Mouse (Mus musculus) CH12.LX (cell line): ENCODE data around the gene Mterf4. TPM values are rescaled to one million over a fixed set of nuclear protein-coding genes. Genes with fewer than 3 reads are reported as not detected.
A peak's percentile ranks its signal among the peaks of the same experiment; 100 is the strongest.

Experiments
- DNase-seq: peaks from one replicate; pipeline ENCODE4 v3.0.0-alpha.2; 2013; ENCODE audit errors: extremely low read depth
- H3K27ac ChIP-seq: 2 replicates; pipeline ENCODE4 v1.5.1; 2012; ENCODE audit warnings: low read depth, mild to moderate bottlenecking, control low read depth, moderate library complexity; ENCODE audit not compliant: insufficient read depth
- H3K27me3 ChIP-seq: replicated peaks from 2 replicates; pipeline ENCODE3; 2012; ENCODE audit warnings: inconsistent platforms
- H3K36me3 ChIP-seq, 2 experiments: replicated peaks in 1 of 2; 2 replicates each; pipeline versions ENCODE3 to v1.6.1; 2012; ENCODE audit warnings: inconsistent platforms in 1 of 2, low read length in 1 of 2, mild to moderate bottlenecking in 1 of 2, mixed read lengths in 1 of 2, moderate library complexity in 1 of 2; ENCODE audit not compliant: control insufficient read depth in 1 of 2, insufficient read depth in 1 of 2
- H3K4me1 ChIP-seq, 2 experiments: 2 replicates each; pipeline ENCODE4 v1.6.1; 2012; ENCODE audit warnings: inconsistent platforms in 1 of 2, moderate library complexity in 1 of 2; ENCODE audit not compliant: insufficient read depth in 2 of 2, control insufficient read depth in 1 of 2
- H3K4me2 ChIP-seq: 2 replicates; pipeline ENCODE4 v1.6.1; 2012; ENCODE audit warnings: low read depth, mild to moderate bottlenecking, control low read depth; ENCODE audit not compliant: poor library complexity, insufficient read depth, severe bottlenecking
- H3K4me3 ChIP-seq, 3 experiments: fragments of 150-350 bp in 1 of 3; sonication (generic) in 1 of 3; replicated peaks in 1 of 3; 2 replicates each; pipeline versions ENCODE3 to v1.5.1; 2011 to 2012; ENCODE audit warnings: low read depth in 2 of 3, low read length in 2 of 3, mild to moderate bottlenecking in 2 of 3, moderate library complexity in 2 of 3, control low read depth in 1 of 3, improper control_type of control experiment in 1 of 3, inconsistent platforms in 1 of 3, mixed read lengths in 1 of 3; ENCODE audit not compliant: poor library complexity in 1 of 3
- H3K79me2 ChIP-seq: replicated peaks from 2 replicates; pipeline ENCODE4 v1.6.1; 2012; ENCODE audit warnings: mild to moderate bottlenecking, moderate library complexity; ENCODE audit not compliant: control insufficient read depth, poor library complexity, insufficient read depth, severe bottlenecking; ENCODE audit errors: extremely low read depth
- H3K9ac ChIP-seq: 2 replicates; pipeline ENCODE4 v1.6.1; 2012; ENCODE audit warnings: low read depth, mild to moderate bottlenecking, control low read depth, moderate library complexity; ENCODE audit not compliant: insufficient read depth
- H3K9me3 ChIP-seq: replicated peaks from 2 replicates; pipeline ENCODE3; 2012; ENCODE audit warnings: low read length, inconsistent platforms, mixed read lengths
- CHD1 ChIP-seq: IDR thresholded peaks from 2 replicates; pipeline ENCODE4 v1.6.1; 2012; ENCODE audit warnings: low read depth, low read length, improper control_type of control experiment, inconsistent platforms
- CHD2 ChIP-seq: IDR thresholded peaks from 2 replicates; pipeline ENCODE4 v1.6.1; 2011; ENCODE audit warnings: low read length, improper control_type of control experiment
- CTCF ChIP-seq, 2 experiments: IDR thresholded peaks in 1 of 2; conservative IDR thresholded peaks in 1 of 2; 2 replicates each; pipeline ENCODE4 v1.5.1; 2011 to 2012; ENCODE audit warnings: low read depth in 2 of 2, low read length in 2 of 2, improper control_type of control experiment in 1 of 2, inconsistent platforms in 1 of 2, mild to moderate bottlenecking in 1 of 2, moderate library complexity in 1 of 2
- E2F4 ChIP-seq: IDR thresholded peaks from 2 replicates; pipeline ENCODE4 v1.6.1; 2011; ENCODE audit warnings: low read depth, low read length, improper control_type of control experiment; ENCODE audit not compliant: insufficient replicate concordance
- ELF1 ChIP-seq: IDR thresholded peaks from 2 replicates; pipeline ENCODE4 v1.6.1; 2014; ENCODE audit warnings: low read depth, mild to moderate bottlenecking, inconsistent platforms, low read length, improper control_type of control experiment
- EP300 ChIP-seq: IDR thresholded peaks from 2 replicates; pipeline ENCODE4 v1.6.1; 2011; ENCODE audit warnings: low read length, improper control_type of control experiment
- GABPA ChIP-seq: IDR thresholded peaks from 2 replicates; pipeline ENCODE4 v1.6.1; 2012; ENCODE audit warnings: low read depth, low read length, improper control_type of control experiment, inconsistent platforms; ENCODE audit not compliant: insufficient replicate concordance
- HCFC1 ChIP-seq: IDR thresholded peaks from 2 replicates; pipeline ENCODE4 v1.6.1; 2012; ENCODE audit warnings: low read depth, mild to moderate bottlenecking, inconsistent platforms, low read length, improper control_type of control experiment
- IRF4 ChIP-seq: IDR thresholded peaks from 2 replicates; pipeline ENCODE4 v1.6.1; 2014; ENCODE audit warnings: low read depth, mild to moderate bottlenecking, inconsistent platforms, low read length, improper control_type of control experiment
- JUND ChIP-seq: conservative IDR thresholded peaks from 2 replicates; pipeline ENCODE4 v1.6.1; 2011; ENCODE audit warnings: low read depth, low read length, improper control_type of control experiment
- KAT2A ChIP-seq: IDR thresholded peaks from 2 replicates; pipeline ENCODE4 v1.6.1; 2012; ENCODE audit warnings: low read length, improper control_type of control experiment, inconsistent platforms; ENCODE audit not compliant: insufficient replicate concordance
- MAFK ChIP-seq: IDR thresholded peaks from 2 replicates; pipeline ENCODE4 v1.6.1; 2011; ENCODE audit warnings: low read length, improper control_type of control experiment; ENCODE audit not compliant: insufficient replicate concordance
- MAX ChIP-seq: IDR thresholded peaks from 2 replicates; pipeline ENCODE4 v1.6.1; 2011; ENCODE audit warnings: low read length, improper control_type of control experiment
- MAZ ChIP-seq: IDR thresholded peaks from 2 replicates; pipeline ENCODE4 v1.6.1; 2012; ENCODE audit warnings: low read depth, mild to moderate bottlenecking, inconsistent platforms, low read length, improper control_type of control experiment, moderate library complexity
- MEF2A ChIP-seq: IDR thresholded peaks from 2 replicates; pipeline ENCODE4 v1.6.1; 2014; ENCODE audit warnings: low read depth, mild to moderate bottlenecking, inconsistent platforms, low read length, improper control_type of control experiment, borderline replicate concordance
- MXI1 ChIP-seq: IDR thresholded peaks from 2 replicates; pipeline ENCODE4 v1.6.1; 2011; ENCODE audit warnings: mild to moderate bottlenecking, low read depth, low read length, improper control_type of control experiment
- MYC ChIP-seq: IDR thresholded peaks from 2 replicates; pipeline ENCODE4 v1.6.1; 2011; ENCODE audit warnings: low read depth, mild to moderate bottlenecking, improper control_type of control experiment, low read length
- NRF1 ChIP-seq: IDR thresholded peaks from 2 replicates; pipeline ENCODE4 v1.6.1; 2014; ENCODE audit warnings: low read depth, mild to moderate bottlenecking, inconsistent platforms, low read length, improper control_type of control experiment, moderate library complexity
- POLR2A ChIP-seq: IDR thresholded peaks from 2 replicates; pipeline ENCODE4 v1.6.1; 2011; ENCODE audit warnings: low read depth, mild to moderate bottlenecking, improper control_type of control experiment, low read length
- POLR2AphosphoS2 ChIP-seq: IDR thresholded peaks from 2 replicates; pipeline ENCODE4 v1.6.1; 2011; ENCODE audit warnings: low read depth, low read length, improper control_type of control experiment
- RCOR1 ChIP-seq: conservative IDR thresholded peaks from 2 replicates; pipeline ENCODE4 v1.6.1; 2012; ENCODE audit warnings: low read depth, mild to moderate bottlenecking, inconsistent platforms, low read length, improper control_type of control experiment
- SIN3A ChIP-seq: IDR thresholded peaks from 2 replicates; pipeline ENCODE4 v1.6.1; 2012; ENCODE audit warnings: low read length, improper control_type of control experiment, inconsistent platforms
- SMC3 ChIP-seq: IDR thresholded peaks from 2 replicates; pipeline ENCODE4 v1.6.1; 2011; ENCODE audit warnings: low read depth, low read length, improper control_type of control experiment
- TBP ChIP-seq: conservative IDR thresholded peaks from 2 replicates; pipeline ENCODE4 v1.6.1; 2011; ENCODE audit warnings: low read depth, low read length, improper control_type of control experiment
- TCF12 ChIP-seq: IDR thresholded peaks from 2 replicates; pipeline ENCODE4 v1.6.1; 2014; ENCODE audit warnings: low read depth, mild to moderate bottlenecking, inconsistent platforms, low read length, improper control_type of control experiment
- UBTF ChIP-seq: IDR thresholded peaks from 2 replicates; pipeline ENCODE4 v1.6.1; 2012; ENCODE audit warnings: low read depth, mild to moderate bottlenecking, inconsistent platforms, low read length, improper control_type of control experiment, moderate library complexity
- USF1 ChIP-seq: IDR thresholded peaks from 2 replicates; pipeline ENCODE4 v1.6.1; 2014; ENCODE audit warnings: low read depth, mild to moderate bottlenecking, inconsistent platforms, low read length, improper control_type of control experiment
- USF2 ChIP-seq: conservative IDR thresholded peaks from 2 replicates; pipeline ENCODE4 v1.6.1; 2011; ENCODE audit warnings: low read depth, low read length, improper control_type of control experiment
- ZC3H11A ChIP-seq: IDR thresholded peaks from 2 replicates; pipeline ENCODE4 v1.6.1; 2012; ENCODE audit warnings: low read depth, mild to moderate bottlenecking, inconsistent platforms, low read length, improper control_type of control experiment
- ZKSCAN1 ChIP-seq: IDR thresholded peaks from 2 replicates; pipeline ENCODE4 v1.6.1; 2012; ENCODE audit warnings: low read depth, inconsistent platforms, low read length, improper control_type of control experiment, borderline replicate concordance
- ZMIZ1 ChIP-seq: IDR thresholded peaks from 2 replicates; pipeline ENCODE4 v1.6.1; 2012; ENCODE audit warnings: low read depth, mild to moderate bottlenecking, inconsistent platforms, low read length, improper control_type of control experiment
- ZNF384 ChIP-seq: IDR thresholded peaks from 2 replicates; pipeline ENCODE4 v1.6.1; 2012; ENCODE audit warnings: low read depth, low read length, improper control_type of control experiment, inconsistent platforms
- dilution Hi-C: fragments of 300-500 bp; cut with MboI; formaldehyde crosslinking; loops from 2 replicates; pipeline ENCODE4 v1.14.3; 2020; ENCODE audit warnings: low sequenced_read_pairs; ENCODE audit not compliant: extremely low pct_unique_long_range_greater_than_20kb, extremely low pct_ligation_motif_present
- in situ Hi-C: fragments of 300-500 bp; cut with MboI; formaldehyde crosslinking; loops from 3 replicates; pipeline ENCODE4 v1.14.3; 2019; ENCODE audit warnings: low sequenced_read_pairs, low pct_ligation_motif_present, low pct_unique_long_range_greater_than_20kb, mixed read lengths
- polyA plus RNA-seq: library from polyadenylated mRNA; unstranded; fragments of >175 nt; gene quantifications from 2 replicates; pipeline ENCODE4 v1.2.1, GENCODE M21; 2012; ENCODE audit warnings: low read depth; ENCODE audit not compliant: insufficient read length
- total RNA-seq, 2 experiments: library from RNA; depleted of rRNA; stranded (reverse); fragments of 300-350 nt in 1 of 2; fragments of >200 nt in 1 of 2; gene quantifications; 2 replicates each; pipeline ENCODE4 v1.2.3; 2012 to 2014

Mterf4 gene
- total and polyA plus RNA-seq, 3 experiments: 25.6 to 40.0 (median 26.6) TPM

DNA sequence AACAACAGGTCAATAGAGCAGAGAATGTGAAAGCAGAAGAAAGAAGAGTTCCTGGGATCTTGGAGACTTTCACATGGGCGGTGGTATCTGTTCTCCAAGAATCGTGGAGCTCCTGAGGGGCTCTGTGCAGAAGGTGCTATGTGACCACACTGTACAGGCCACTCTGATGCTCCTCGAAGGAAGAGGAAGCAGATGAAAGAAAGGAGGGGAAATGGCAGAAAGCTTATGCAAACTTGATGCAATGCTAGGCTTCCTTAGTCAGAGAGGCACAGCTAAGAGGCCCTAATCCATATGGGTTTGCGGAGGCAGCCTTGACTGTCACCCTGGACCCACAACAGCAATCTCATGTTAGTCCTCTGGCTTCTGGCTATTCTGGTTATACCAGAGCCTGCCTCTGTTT, 14.8 kb downstream of the Mterf4 start:
- Histone ChIP-seq H3K27me3 (no peaks in the 10 kb centered on the region), H3K27ac (no peak overlapping the region), H3K4me2 (peak overlapping the region; percentile 44; the same call in 1 of the 2 replicates), H3K4me1 (peaks cover 29 to 61% of the 10 kb centered on the region in 2 experiments), H3K4me3 (no peak overlapping the region), H3K36me3 (peaks cover 3 to 8% of the 10 kb centered on the region in 2 experiments), H3K9ac (no peak overlapping the region), H3K9me3 (no peaks in the 10 kb centered on the region), H3K79me2 (no peaks in the 10 kb centered on the region)
- in situ Hi-C loops (no loop called here), dilution Hi-C loops (no loop called here)
- no peak for DNase-seq
- TF ChIP-seq MXI1 (no peak), USF1 (no peak), MYC (no peak), ZNF384 (no peak), UBTF (no peak), CHD1 (no peak), RCOR1 (no peak), SMC3 (no peak), ZC3H11A (no peak), MAX (no peak), MAZ (no peak), CHD2 (no peak), CTCF (conservative IDR thresholded peaks at IDR 0.05 in 1 of 2, IDR thresholded peaks at IDR 0.05 in 1 of 2; ENCODE audit: low read depth in 2 of 2, low read length in 2 of 2) (no peak), NRF1 (no peak)

DNA sequence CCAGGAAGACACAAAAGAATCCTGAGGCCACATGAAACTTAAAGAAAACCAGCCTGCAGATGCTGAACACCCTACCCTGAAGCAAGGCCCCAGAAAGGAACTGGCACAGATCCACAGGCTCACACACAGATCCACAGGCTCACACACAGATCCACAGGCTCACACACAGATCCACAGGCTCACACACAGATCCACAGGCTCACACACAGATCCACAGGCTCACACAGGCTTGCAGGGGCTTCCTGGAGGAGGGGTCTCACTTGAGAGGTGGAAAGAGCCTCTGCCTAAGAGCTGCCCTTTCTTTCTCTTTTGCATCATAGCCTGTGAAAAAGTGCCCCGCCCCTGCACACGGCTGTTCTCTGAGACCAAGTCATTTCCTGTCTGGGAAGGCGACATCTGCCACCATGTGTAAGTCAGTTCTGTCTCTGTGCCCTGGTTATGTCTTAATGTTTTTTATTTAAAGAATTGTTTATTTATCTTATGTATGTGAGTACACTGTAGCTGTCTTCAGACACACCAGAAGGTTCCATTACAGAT, 16.0 kb downstream of the Mterf4 start:
- in situ Hi-C loops: loop anchor here (10.0 kb wide), 1 partner anchor 65 kb away; no protein-coding TSS in a partner anchor
- Histone ChIP-seq H3K4me1 (peaks cover 33 to 69% of the 10 kb centered on the region in 2 experiments), H3K4me3 (peak overlapping the region in 2 of 3 experiments; percentile 16 to 30)
- no peak; the same call in 1 of the 2 replicates for TF ChIP-seq MXI1
- TF ChIP-seq ZKSCAN1: no peak
- no peak for TF ChIP-seq EP300
- no peak for TF ChIP-seq CHD2
- TF ChIP-seq MAX: 0 out of 2 replicates have a peak, but pooled peaks have one; percentile 13
- TF ChIP-seq SMC3: no peak
- TF ChIP-seq POLR2AphosphoS2: no peak
- TF ChIP-seq MYC: peak; percentile 43; the same call in 1 of the 2 replicates
- TF ChIP-seq TBP: no peak
- no peak for TF ChIP-seq E2F4
- 0 out of 2 replicates have a peak, but pooled peaks have one; percentile 25 for TF ChIP-seq POLR2A
- TF ChIP-seq MAZ: 0 out of 2 replicates have a peak, but pooled peaks have one; percentile 41
- TF ChIP-seq JUND: no peak
- no peak for TF ChIP-seq TCF12
- TF ChIP-seq IRF4: no peak
- no peak for TF ChIP-seq SIN3A
- TF ChIP-seq USF2: no peak
- no peak for TF ChIP-seq HCFC1
- TF ChIP-seq KAT2A: no peak
- no peak for TF ChIP-seq MAFK
- TF ChIP-seq GABPA: no peak
- peak; percentile 15; the same call in 1 of the 2 replicates for TF ChIP-seq ELF1
- TF ChIP-seq MEF2A: no peak
- TF ChIP-seq ZMIZ1: no peak
- TF ChIP-seq, all 38 proteins: peak for 5
- peak; percentile 48 for DNase-seq
- Histone ChIP-seq H3K27ac (no peak overlapping the region), H3K79me2 (no peaks in the 10 kb centered on the region), H3K9me3 (no peaks in the 10 kb centered on the region), H3K36me3 (peaks cover 0 to 2% of the 10 kb centered on the region in 2 experiments), H3K27me3 (no peaks in the 10 kb centered on the region), H3K9ac (no peak overlapping the region; the same call in 1 of the 2 replicates), H3K4me2 (peak overlapping the region; percentile 62)
- dilution Hi-C loops: no loop called here
